In the genomic region with DNA sequence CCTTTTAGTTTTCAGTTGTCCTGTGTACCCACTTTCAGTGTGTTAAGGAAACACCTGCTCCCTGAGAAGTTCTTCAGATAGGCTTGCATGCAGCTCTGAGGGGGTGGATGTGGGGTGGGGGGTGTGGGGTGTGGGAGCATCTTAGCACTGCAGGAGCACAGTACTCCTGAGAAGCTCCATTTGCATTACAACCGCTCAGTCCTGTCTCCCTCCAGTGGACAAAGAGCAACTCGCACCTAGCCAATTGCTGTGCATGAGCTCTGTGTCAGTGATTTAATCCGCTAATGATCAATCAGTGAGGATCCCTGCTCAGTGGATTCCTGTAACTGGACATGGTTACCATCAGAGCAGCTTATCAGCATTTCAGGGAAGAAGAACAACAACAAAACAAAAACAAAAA, we compare ENCODE assay signal across 11 mouse cellular contexts. TPM values are rescaled to one million over a fixed set of nuclear protein-coding genes. Genes with fewer than 3 reads are reported as not detected.
DNase-seq lines count a peak whose midpoint lies in the region; ATAC-seq and TF ChIP-seq lines count a peak whose summit lies in the region.
"Not testable (repeated sequence)": the region's sequence is repeated elsewhere in the genome, so short reads cannot be mapped to it uniquely, and the experiment has no call there.
"Had no signal": no experiment of that assay in that cellular context is flagged by ENCODE, and none has a peak within 500 bp of the region (broad histone marks: within the 10 kb centered on the region; RNA-seq: fewer than 3 reads in every experiment).

No protein-coding gene starts in this region.

- H3K27me3 ChIP-seq in ES-Bruce4 (ENCODE audit: control insufficient read depth, insufficient read depth, low read length, poor library complexity, severe bottlenecking); forebrain, embryonic 12.5 days; hindbrain, embryonic 10.5 days (ENCODE audit: insufficient read depth, poor library complexity, severe bottlenecking); midbrain, embryonic 10.5 days (ENCODE audit: low read depth, poor library complexity, severe bottlenecking); neural tube, embryonic 14.5 days (ENCODE audit: control insufficient read depth, insufficient read depth, low read length): not testable (repeated sequence)

- not testable (repeated sequence) for H3K4me1 ChIP-seq in ES-Bruce4 (ENCODE audit: control insufficient read depth, insufficient read depth, low read length); forebrain, embryonic 12.5 days; hindbrain, embryonic 10.5 days (replicated peaks); midbrain, embryonic 10.5 days; neural tube, embryonic 14.5 days (ENCODE audit: control insufficient read depth, insufficient read depth, low read length)

- not testable (repeated sequence) for H3K4me3 ChIP-seq in ES-Bruce4 (ENCODE audit: low read depth, low read length); forebrain, embryonic 12.5 days (replicated peaks); hindbrain, embryonic 10.5 days; left cerebral cortex, adult 2 months; midbrain, embryonic 10.5 days; neural tube, embryonic 14.5 days (ENCODE audit: low read depth, low read length)

- not testable (repeated sequence) for H3K36me3 ChIP-seq in ES-Bruce4 (ENCODE audit: control insufficient read depth, insufficient read depth, low read length, poor library complexity, severe bottlenecking); forebrain, embryonic 12.5 days (replicated peaks); hindbrain, embryonic 10.5 days; midbrain, embryonic 10.5 days; neural tube, embryonic 14.5 days (ENCODE audit: control insufficient read depth, insufficient read depth, low read length)

- not testable (repeated sequence) for TF ChIP-seq EP300 in ES-Bruce4 (IDR thresholded peaks at IDR 0.05; ENCODE audit: insufficient read depth, low read depth, low read length)

- 3% methylated on average over 3 of the region's 3 CpGs for WGBS in forebrain, embryonic 12.5 days
- WGBS in hindbrain, embryonic 10.5 days, result 6% methylated on average over 3 of the region's 3 CpGs
- 4% methylated on average over 3 of the region's 3 CpGs for WGBS in midbrain, embryonic 10.5 days
- 1% methylated on average over 3 of the region's 3 CpGs for WGBS in neural tube, embryonic 14.5 days

- peak; percentile 89 for ATAC-seq in common myeloid progenitor, adult 5-6 weeks (replicated peaks; ENCODE audit: low read depth, poor library complexity, severe bottlenecking)
- peak; percentile 84; the same call in 1 of the 2 replicates for ATAC-seq in forebrain, embryonic 12.5 days (ENCODE audit: low FRiP score)
- ATAC-seq in neural tube, embryonic 14.5 days (ENCODE audit: low read depth), result peak; percentile 78

- not testable (repeated sequence) for H3K9ac ChIP-seq in ES-Bruce4 (ENCODE audit: low read depth, poor library complexity, severe bottlenecking); forebrain, embryonic 12.5 days; neural tube, embryonic 14.5 days (replicated peaks; ENCODE audit: low read depth, low read length)

- TF ChIP-seq POLR2A in ES-Bruce4 (IDR thresholded peaks at IDR 0.05; ENCODE audit: insufficient read depth, low read length), result not testable (repeated sequence)

- not testable (repeated sequence) for H3K4me2 ChIP-seq in forebrain, embryonic 12.5 days; neural tube, embryonic 14.5 days (ENCODE audit: low read depth, low read length)

- peak; percentile 18 for TF ChIP-seq CTCF in ES-Bruce4 (IDR thresholded peaks at IDR 0.05; ENCODE audit: low read depth, low read length)
- TF ChIP-seq CTCF in left cerebral cortex, adult 2 months (IDR thresholded peaks at IDR 0.05), result peak; percentile 52

- intact Hi-C loops in left cerebral cortex, adult 2 months (cut with DNase I), result loop anchor here (2.0 kb wide), 1 partner anchor 108 kb away; no protein-coding TSS in a partner anchor

- not testable (repeated sequence) for H3K9me3 ChIP-seq in ES-Bruce4 (replicated peaks; ENCODE audit: control insufficient read depth, insufficient read depth, low read length, poor library complexity, severe bottlenecking); forebrain, embryonic 12.5 days; hindbrain, embryonic 10.5 days; midbrain, embryonic 10.5 days (replicated peaks); neural tube, embryonic 14.5 days (ENCODE audit: control insufficient read depth, low read length)

- DNase-seq in hindbrain, embryonic 10.5 days (ENCODE audit: low spot score), result peak; percentile 40
- peak; percentile 21 for DNase-seq in kidney, adult 18-20 months
- DNase-seq in left cerebral cortex, adult 2 months (ENCODE audit: extremely low spot score in 1 of 2, low spot score in 2 of 2), result peak in 1 of 2 experiments; percentile 37
- DNase-seq in midbrain, embryonic 10.5 days (ENCODE audit: low spot score), result peak; percentile 25

- not testable (repeated sequence) for H3K27ac ChIP-seq in ES-Bruce4 (ENCODE audit: insufficient read depth, low read length); forebrain, embryonic 12.5 days; hindbrain, embryonic 10.5 days; left cerebral cortex, adult 2 months; midbrain, embryonic 10.5 days (replicated peaks); neural tube, embryonic 14.5 days (ENCODE audit: low read depth, low read length)

RNA-seq across cellular contexts. Expression of gene Ptgdr, which starts 8.5 kb away (rescaled TPM):
- polyA plus RNA-seq in ES-Bruce4 (2011; ENCODE audit: insufficient read depth, insufficient read length, low read depth, missing spikeins), result not detected in 2 replicates
- not detected in 2 replicates for total RNA-seq in common myeloid progenitor, adult 5-6 weeks (2017)
- polyA plus RNA-seq in forebrain, embryonic 12.5 days (2016; fragmentation: Nextera tagmentation; extraction: Ambion mirVana), result 0.08 and 0.19 TPM in 2 replicates
- not detected in 2 replicates for polyA plus RNA-seq in hindbrain, embryonic 10.5 days (2016; fragmentation: Nextera tagmentation; extraction: Ambion mirVana)
- total RNA-seq in left cerebral cortex, adult 2 months (2021), result under 1 TPM; 0.70 to 0.72 TPM
- polyA plus RNA-seq in midbrain, embryonic 10.5 days (2016; fragmentation: Nextera tagmentation; extraction: Ambion mirVana), result not detected in 2 replicates
- 0.66 and 1.3 TPM in 2 replicates for polyA plus RNA-seq in neural tube, embryonic 14.5 days (2014; fragmentation: Nextera tagmentation; extraction: Ambion mirVana)
- polyA plus RNA-seq: CD4-positive, CD25-positive, alpha-beta regulatory T cell, adult 4 months; heart, embryonic 11.5 days; lung, embryonic 16.5 days had no signal
